Mouse (Mus musculus) intestine, postnatal 0 days (tissue): ENCODE data around the gene Snx29. TPM values are rescaled to one million over a fixed set of nuclear protein-coding genes. Genes with fewer than 3 reads are reported as not detected.

Experiments used
- ATAC-seq: fragments of 200-750 bp; cut with Nextera tagmentation; 2 replicates; pipeline ENCODE4 v1.8.0; 2017; ENCODE audit warnings: mild to moderate bottlenecking, moderate TSS enrichment, moderate library complexity
- H3K27ac ChIP-seq: fragments of 300-500 bp; sonication (generic); 2 replicates; pipeline ENCODE4 v1.5.1; 2014; ENCODE audit warnings: mild to moderate bottlenecking, low read depth, low read length, moderate library complexity
- H3K27me3 ChIP-seq: fragments of 300-500 bp; sonication (generic); replicated peaks from 2 replicates; pipeline ENCODE4 v1.6.1; 2014; ENCODE audit warnings: low read length, mixed read lengths; ENCODE audit not compliant: control insufficient read depth, insufficient read depth
- H3K36me3 ChIP-seq: fragments of 300-500 bp; sonication (generic); 2 replicates; pipeline ENCODE4 v1.6.1; 2014; ENCODE audit warnings: mild to moderate bottlenecking, moderate library complexity; ENCODE audit not compliant: control insufficient read depth, insufficient read depth
- H3K4me1 ChIP-seq: fragments of 300-500 bp; sonication (generic); replicated peaks from 2 replicates; pipeline ENCODE4 v1.6.1; 2014; ENCODE audit warnings: antibody characterized with exemption, low read length, mixed read lengths; ENCODE audit not compliant: control insufficient read depth, insufficient read depth
- H3K4me2 ChIP-seq: fragments of 300-500 bp; sonication (generic); replicated peaks from 2 replicates; pipeline ENCODE4 v1.6.1; 2014; ENCODE audit warnings: low read depth, mild to moderate bottlenecking, moderate library complexity
- H3K4me3 ChIP-seq: fragments of 300-500 bp; sonication (generic); 2 replicates; pipeline ENCODE4 v1.5.1; 2014; ENCODE audit warnings: low read depth, low read length
- H3K9ac ChIP-seq: fragments of 300-500 bp; sonication (generic); 2 replicates; pipeline ENCODE4 v1.6.1; 2014; ENCODE audit warnings: mild to moderate bottlenecking, low read depth, low read length
- H3K9me3 ChIP-seq: fragments of 300-500 bp; sonication (generic); 2 replicates; pipeline ENCODE4 v1.6.1; 2016; ENCODE audit warnings: mixed run types; ENCODE audit not compliant: control insufficient read depth
- CTCF ChIP-seq: sonication (generic); IDR thresholded peaks from 2 replicates; pipeline ENCODE4 v1.5.1; 2016; ENCODE audit warnings: low read depth, mild to moderate bottlenecking, control low read depth, antibody characterized with exemption, moderate library complexity
- WGBS: fragments of 180-500 bp; shearing (Covaris S2); extraction: QIAGEN DNeasy Blood & Tissue Kit; methylation state at CpG from one replicate; pipeline ENCODE4 v1.1.7; 2014; 5-methylcytosine and 5-hydroxymethylcytosine counted together
- polyA plus RNA-seq: library from polyadenylated mRNA; unstranded; fragments of >200 nt; fragmentation: Nextera tagmentation; extraction: Ambion mirVana; gene quantifications from 2 replicates; pipeline ENCODE4 v1.2.1, GENCODE M21; 2015

Gene Snx29
- polyA plus RNA-seq, 1 experiment from 2014 or later: 1.9 TPM

DNA sequence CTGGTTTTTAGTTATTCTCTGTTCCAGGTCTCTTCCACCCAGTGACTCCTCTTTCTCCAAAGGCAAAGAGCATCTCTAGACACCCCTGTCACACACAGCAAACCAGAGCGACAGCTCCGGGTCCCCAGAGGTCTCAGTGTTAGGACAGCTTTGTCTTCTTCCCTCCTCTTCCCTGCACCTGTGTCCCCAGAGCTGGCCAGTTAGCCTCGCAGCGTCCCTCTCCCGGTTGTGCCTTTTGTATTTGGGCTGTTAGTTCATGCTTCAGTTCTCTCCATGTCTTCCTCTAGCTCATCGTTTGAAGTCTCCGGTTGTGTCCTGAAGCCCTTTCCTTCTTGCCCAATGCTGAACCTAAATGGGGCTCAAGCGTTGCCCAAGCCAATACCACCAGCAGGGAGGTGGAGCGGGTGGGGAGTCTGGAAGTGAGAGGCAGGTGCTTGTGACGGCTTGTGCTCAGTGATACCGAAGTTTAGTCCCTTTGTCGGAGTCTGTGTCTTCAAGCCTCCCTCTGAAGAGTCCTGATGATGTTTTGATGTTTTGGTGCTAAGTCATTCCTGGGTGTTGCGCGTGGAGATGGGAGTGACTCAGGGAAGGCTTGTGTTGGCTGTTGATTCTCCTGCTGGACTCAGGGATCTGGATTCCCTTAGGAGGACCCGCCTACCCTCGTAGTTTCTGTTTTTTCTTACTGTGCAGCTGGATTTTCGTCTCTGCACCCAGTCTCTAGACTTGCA lies 780 bp downstream of the Snx29 start:
- Histone ChIP-seq H3K36me3 (no peaks in the 10 kb centered on the region), H3K4me1 (0 out of 2 replicates have a peak, but pooled peaks cover 5% of the 10 kb centered on the region), H3K9ac (peak overlapping the region; percentile 84), H3K4me3 (peak overlapping the region; percentile 81), H3K4me2 (peak overlapping the region; percentile 82), H3K27me3 (no peaks in the 10 kb centered on the region), H3K27ac (peak overlapping the region; percentile 71), H3K9me3 (no peaks in the 10 kb centered on the region)
- no peak for TF ChIP-seq CTCF
- WGBS: 4% methylated on average over 17 of the region's 17 CpGs
- no peak for ATAC-seq

DNA sequence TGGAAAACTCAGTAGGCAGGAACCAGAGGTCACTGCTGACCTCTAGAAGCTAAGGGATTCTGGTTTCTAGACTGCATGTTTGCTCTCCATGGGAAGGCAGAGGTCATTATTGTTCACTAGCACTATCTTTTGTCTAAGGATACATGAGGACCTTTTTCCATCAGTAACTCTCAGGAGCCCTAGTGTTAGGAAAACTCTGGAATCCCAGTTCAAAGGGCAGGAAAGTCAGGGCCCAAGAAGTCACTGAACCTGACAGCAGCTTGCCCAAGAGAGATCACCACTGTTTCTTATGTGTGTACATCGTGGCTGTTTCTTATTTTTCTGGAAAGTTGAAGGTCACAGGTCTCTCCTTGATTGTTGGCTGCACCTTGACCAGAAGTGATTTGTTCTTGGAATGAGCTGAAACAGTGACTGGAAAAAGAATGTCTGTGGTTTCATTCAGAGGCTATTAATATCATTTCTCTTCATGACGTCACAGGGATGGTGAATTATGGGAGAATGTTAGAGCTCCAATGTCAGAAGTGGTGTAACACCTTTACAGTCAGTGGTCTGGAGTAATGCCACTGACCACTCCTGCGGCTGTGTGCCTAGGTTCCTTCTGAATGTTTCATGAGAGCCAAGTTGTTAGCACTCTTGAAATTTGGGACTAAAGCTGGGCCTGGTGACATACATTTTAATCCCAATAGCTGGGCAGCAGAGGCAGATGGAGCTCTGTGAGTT lies 7.5 kb downstream of the Snx29 start:
- H3K36me3 ChIP-seq: no peaks in the 10 kb centered on the region
- H3K27ac ChIP-seq: no peak overlapping the region
- TF ChIP-seq CTCF: no peak
- no peak overlapping the region for H3K4me3 ChIP-seq
- H3K9ac ChIP-seq: no peak overlapping the region
- H3K27me3 ChIP-seq: no peaks in the 10 kb centered on the region
- H3K9me3 ChIP-seq: no peaks in the 10 kb centered on the region
- 0 out of 2 replicates have a peak, but pooled peaks cover 4% of the 10 kb centered on the region for H3K4me1 ChIP-seq
- no peak for ATAC-seq
- WGBS: 60% methylated on average over 3 of the region's 3 CpGs
- no peak overlapping the region for H3K4me2 ChIP-seq

DNA sequence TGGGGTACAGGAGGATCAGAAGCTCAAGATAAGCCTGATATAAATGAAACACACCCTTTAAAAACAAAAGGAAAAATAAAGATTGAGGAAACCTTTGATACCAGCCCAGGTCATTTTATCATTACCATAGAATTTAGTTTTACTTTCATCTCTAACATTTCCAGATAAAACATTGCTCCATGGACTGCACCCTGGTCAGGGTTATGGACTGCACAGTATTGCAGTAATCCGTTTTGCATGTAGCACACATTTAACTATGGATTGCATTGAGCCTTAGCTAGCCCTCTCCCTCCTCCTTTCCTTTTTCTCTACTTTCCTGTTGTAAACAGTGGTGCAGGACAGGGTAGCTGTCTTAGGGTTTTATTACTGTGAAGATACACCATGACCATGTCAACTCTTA lies 8.3 kb downstream of the Snx29 start:
- H3K9me3 ChIP-seq: no peaks in the 10 kb centered on the region
- no peaks in the 10 kb centered on the region for H3K36me3 ChIP-seq
- no peak overlapping the region for H3K4me2 ChIP-seq
- no peak overlapping the region for H3K9ac ChIP-seq
- 0 out of 2 replicates have a peak, but pooled peaks cover 4% of the 10 kb centered on the region for H3K4me1 ChIP-seq
- 39% methylated on average over 1 of the region's 1 CpGs for WGBS
- TF ChIP-seq CTCF: no peak
- peak; percentile 72 for ATAC-seq
- H3K27me3 ChIP-seq: no peaks in the 10 kb centered on the region
- no peak overlapping the region for H3K27ac ChIP-seq
- H3K4me3 ChIP-seq: no peak overlapping the region

DNA sequence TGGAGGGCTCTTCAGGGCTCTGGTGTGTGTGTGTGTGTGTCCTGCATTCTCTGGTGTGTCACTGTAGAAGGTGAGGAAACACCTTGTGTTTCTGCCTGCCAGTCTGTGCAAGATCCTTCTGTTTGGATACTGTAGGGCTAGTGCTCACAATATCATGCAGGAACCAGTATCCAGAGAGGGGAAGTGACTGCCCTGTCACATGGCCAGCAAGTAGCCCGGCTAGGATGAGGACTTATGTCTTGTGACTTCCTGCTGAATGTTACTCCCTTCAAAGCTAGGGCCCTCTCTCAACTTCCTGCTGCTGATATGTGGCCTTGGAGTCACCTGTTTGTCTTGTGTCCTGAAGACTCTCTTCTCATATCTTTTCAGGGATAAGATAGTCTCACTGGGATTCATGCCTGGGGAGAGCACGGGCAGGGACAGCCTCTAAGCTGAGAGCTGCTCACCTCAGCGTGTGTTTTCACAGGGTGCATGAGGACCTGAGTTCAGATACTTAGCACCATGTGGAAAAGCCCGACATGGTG lies 20.6 kb downstream of the Snx29 start:
- Histone ChIP-seq H3K4me1 (no peaks in the 10 kb centered on the region), H3K4me2 (no peak overlapping the region), H3K9ac (no peak overlapping the region), H3K9me3 (no peaks in the 10 kb centered on the region), H3K36me3 (no peaks in the 10 kb centered on the region), H3K27me3 (no peaks in the 10 kb centered on the region), H3K27ac (no peak overlapping the region; the same call in 1 of the 2 replicates), H3K4me3 (no peak overlapping the region)
- ATAC-seq: peak; percentile 75; the same call in 1 of the 2 replicates
- 61% methylated on average over 4 of the region's 4 CpGs for WGBS
- TF ChIP-seq CTCF: no peak

DNA sequence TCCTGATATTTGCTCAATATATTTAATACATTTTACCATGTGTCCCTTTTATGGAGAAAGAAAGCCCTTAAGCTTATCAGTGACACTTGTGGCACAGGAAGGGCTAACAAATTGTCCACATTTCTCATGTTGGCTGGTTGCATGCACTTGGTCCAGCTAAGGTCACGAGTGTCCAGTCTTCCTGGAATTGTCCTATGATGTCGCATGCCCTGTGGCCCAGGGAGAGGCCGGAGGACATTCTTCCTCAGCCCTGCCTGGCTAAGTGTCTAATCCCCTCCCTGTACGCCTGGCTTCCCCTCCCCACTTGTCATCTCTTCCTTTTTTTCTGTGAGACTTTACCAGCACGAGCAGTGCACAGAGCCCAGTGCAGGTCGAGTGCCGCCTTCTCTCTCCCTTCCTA lies 29.2 kb downstream of the Snx29 start:
- ATAC-seq: no peak
- H3K9me3 ChIP-seq: no peaks in the 10 kb centered on the region
- peaks cover 12% of the 10 kb centered on the region; the same call in 1 of the 2 replicates for H3K36me3 ChIP-seq
- H3K4me1 ChIP-seq: no peaks in the 10 kb centered on the region
- H3K9ac ChIP-seq: no peak overlapping the region
- no peak overlapping the region for H3K4me3 ChIP-seq
- no peak for TF ChIP-seq CTCF
- no peaks in the 10 kb centered on the region for H3K27me3 ChIP-seq
- 66% methylated on average over 7 of the region's 7 CpGs for WGBS
- H3K27ac ChIP-seq: no peak overlapping the region
- H3K4me2 ChIP-seq: no peak overlapping the region

DNA sequence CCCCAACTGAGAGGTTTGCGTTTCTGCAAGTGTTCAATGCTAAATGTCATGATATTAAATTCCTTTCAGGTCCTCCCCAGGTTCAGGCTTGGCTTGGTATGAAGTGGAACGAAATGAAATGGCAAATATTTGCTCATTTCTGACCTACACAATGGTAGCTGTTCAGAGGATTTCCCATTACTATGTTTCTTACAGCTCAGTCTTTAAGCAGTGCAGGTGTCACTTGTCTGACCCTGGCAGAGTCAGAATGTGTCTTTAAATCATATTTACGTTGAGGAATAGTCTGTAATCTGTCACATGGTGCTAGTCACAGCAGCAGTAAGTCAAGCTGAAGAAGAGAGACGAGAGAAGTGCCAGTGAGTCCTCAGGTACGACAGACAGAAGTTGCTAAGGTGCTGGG lies 36.5 kb downstream of the Snx29 start:
- no peaks in the 10 kb centered on the region for H3K9me3 ChIP-seq
- no peak overlapping the region for H3K4me3 ChIP-seq
- no peaks in the 10 kb centered on the region for H3K27me3 ChIP-seq
- no peak for TF ChIP-seq CTCF
- no peaks in the 10 kb centered on the region; the same call in 1 of the 2 replicates for H3K36me3 ChIP-seq
- H3K9ac ChIP-seq: no peak overlapping the region
- no peak for ATAC-seq
- H3K4me1 ChIP-seq: no peaks in the 10 kb centered on the region
- 66% methylated on average over 5 of the region's 5 CpGs for WGBS
- H3K27ac ChIP-seq: no peak overlapping the region
- H3K4me2 ChIP-seq: no peak overlapping the region
